Mouse (Mus musculus): ENCODE data around the gene Rps6ka5.

Gene Rps6ka5

GRCm38 (mm10) chr12:100542494-100542893 lies 184.3 kb downstream of the Rps6ka5 start:
- no peak for TF ChIP-seq GATA4 (IDR thresholded peaks at IDR 0.05; ENCODE audit: insufficient replicate concordance, low read length)

GRCm38 (mm10) chr12:100542076-100542475 lies 184.7 kb downstream of the Rps6ka5 start:
- TF ChIP-seq GATA4 (IDR thresholded peaks at IDR 0.05; ENCODE audit: insufficient replicate concordance, low read length): no peak

GRCm38 (mm10) chr12:100539158-100539714 lies 187.5 kb downstream of the Rps6ka5 start:
- no peak for TF ChIP-seq GATA4 (IDR thresholded peaks at IDR 0.05; ENCODE audit: insufficient replicate concordance, low read length)

- TF ChIP-seq GATA4 (IDR thresholded peaks at IDR 0.05; ENCODE audit: insufficient replicate concordance, low read length): no peak
Measured at GRCm38 (mm10) chr12:100538445-100539157, 188.2 kb downstream of the Rps6ka5 start.

- TF ChIP-seq GATA4 (IDR thresholded peaks at IDR 0.05; ENCODE audit: insufficient replicate concordance, low read length): no peak
Measured at GRCm38 (mm10) chr12:100537091-100537490, 189.7 kb downstream of the Rps6ka5 start.

- no peak for TF ChIP-seq GATA4 (IDR thresholded peaks at IDR 0.05; ENCODE audit: insufficient replicate concordance, low read length)
Measured at GRCm38 (mm10) chr12:100535028-100535427, 191.8 kb downstream of the Rps6ka5 start.

- no peak; the same call in 1 of the 2 replicates for TF ChIP-seq GATA4 (IDR thresholded peaks at IDR 0.05; ENCODE audit: insufficient replicate concordance, low read length)
Measured at GRCm38 (mm10) chr12:100534028-100534427, 192.8 kb downstream of the Rps6ka5 start.

GRCm38 (mm10) chr12:100533209-100533608 lies 193.6 kb downstream of the Rps6ka5 start:
- no peak for TF ChIP-seq GATA4 (IDR thresholded peaks at IDR 0.05; ENCODE audit: insufficient replicate concordance, low read length)

- peak; percentile 95 for TF ChIP-seq GATA4 (IDR thresholded peaks at IDR 0.05; ENCODE audit: insufficient replicate concordance, low read length)
Measured at GRCm38 (mm10) chr12:100531740-100532139, 195.0 kb downstream of the Rps6ka5 start.

GRCm38 (mm10) chr12:100530871-100531270 lies 195.9 kb downstream of the Rps6ka5 start:
- peak; percentile 69; the same call in 1 of the 2 replicates for TF ChIP-seq GATA4 (IDR thresholded peaks at IDR 0.05; ENCODE audit: insufficient replicate concordance, low read length)

- no peak for TF ChIP-seq GATA4 (IDR thresholded peaks at IDR 0.05; ENCODE audit: insufficient replicate concordance, low read length)
Measured at GRCm38 (mm10) chr12:100529651-100530050, 197.1 kb downstream of the Rps6ka5 start.

GRCm38 (mm10) chr12:100529172-100529571 lies 197.6 kb downstream of the Rps6ka5 start:
- no peak for TF ChIP-seq GATA4 (IDR thresholded peaks at IDR 0.05; ENCODE audit: insufficient replicate concordance, low read length)

- no peak for TF ChIP-seq GATA4 (IDR thresholded peaks at IDR 0.05; ENCODE audit: insufficient replicate concordance, low read length)
Measured at GRCm38 (mm10) chr12:100528246-100528645, 198.5 kb downstream of the Rps6ka5 start.

GRCm38 (mm10) chr12:100527753-100528152 lies 199.0 kb downstream of the Rps6ka5 start:
- no peak for TF ChIP-seq GATA4 (IDR thresholded peaks at IDR 0.05; ENCODE audit: insufficient replicate concordance, low read length)

- TF ChIP-seq GATA4 (IDR thresholded peaks at IDR 0.05; ENCODE audit: insufficient replicate concordance, low read length): no peak
Measured at GRCm38 (mm10) chr12:100527241-100527640, 199.5 kb downstream of the Rps6ka5 start.

- TF ChIP-seq GATA4 (IDR thresholded peaks at IDR 0.05; ENCODE audit: insufficient replicate concordance, low read length): no peak
Measured at GRCm38 (mm10) chr12:100525939-100526338, 200.8 kb downstream of the Rps6ka5 start.

GRCm38 (mm10) chr12:100520794-100521186 lies 206.0 kb downstream of the Rps6ka5 start, which contains the start of gene Ttc7b:
Gene Ttc7b, minus strand, starts transcription at chr12:100520826.
- TF ChIP-seq GATA4 (IDR thresholded peaks at IDR 0.05; ENCODE audit: insufficient replicate concordance, low read length): no peak

All from liver, adult (tissue).